Mouse (Mus musculus): ENCODE measurements around the gene Fgfr2. TPM values are rescaled to one million over a fixed set of nuclear protein-coding genes. Genes with fewer than 3 reads are reported as not detected.

Gene Fgfr2
- total RNA-seq, 1 experiment = 37.5 TPM

- Histone ChIP-seq H3K36me3 (ENCODE audit: control insufficient read depth, insufficient read depth, low read length, poor library complexity, severe bottlenecking) (no peaks in the 10 kb centered on the region), H3K9ac (ENCODE audit: insufficient read depth, low read depth, low read length, poor library complexity, severe bottlenecking) (no peak overlapping the region), H3K4me3 (ENCODE audit: insufficient read depth in 1 of 2, low read depth in 1 of 2, low read length in 2 of 2, poor library complexity in 1 of 2, severe bottlenecking in 1 of 2) (no peak overlapping the region), H3K27ac (ENCODE audit: insufficient read depth, low read depth, low read length, poor library complexity, severe bottlenecking) (no peak overlapping the region), H3K4me1 (ENCODE audit: control insufficient read depth in 2 of 2, insufficient read depth in 2 of 2, low read length in 2 of 2, poor library complexity in 1 of 2) (0 out of 4 replicates have a peak, but pooled peaks cover 0 to 2% of the 10 kb centered on the region in 2 experiments), H3K9me3 (ENCODE audit: control insufficient read depth, insufficient read depth, low read depth, low read length) (no peaks in the 10 kb centered on the region)
- TF ChIP-seq CHD2 (IDR thresholded peaks at IDR 0.05; ENCODE audit: low read depth, low read length) = no peak
- TF ChIP-seq MAFK (IDR thresholded peaks at IDR 0.05; ENCODE audit: insufficient read depth, low read depth, low read length) = no peak
- no peak for TF ChIP-seq ZNF384 (IDR thresholded peaks at IDR 0.05; ENCODE audit: low read depth, low read length)
- TF ChIP-seq ZC3H11A (IDR thresholded peaks at IDR 0.05; ENCODE audit: borderline replicate concordance, low read depth, low read length) = no peak
- TF ChIP-seq HCFC1 (IDR thresholded peaks at IDR 0.05; ENCODE audit: borderline replicate concordance, insufficient read depth, low read length) = no peak
- no peak for DNase-seq (ENCODE audit: low read depth, low spot score)
- in situ Hi-C loops (cut with MboI; ENCODE audit: low sequenced_read_pairs in 2 of 2, unreplicated experiment in 2 of 2) = no loop called here
These were observed 1453.8 kb downstream of the Fgfr2 start for GRCm38 (mm10) chr7:131669326-131669725.

DNA sequence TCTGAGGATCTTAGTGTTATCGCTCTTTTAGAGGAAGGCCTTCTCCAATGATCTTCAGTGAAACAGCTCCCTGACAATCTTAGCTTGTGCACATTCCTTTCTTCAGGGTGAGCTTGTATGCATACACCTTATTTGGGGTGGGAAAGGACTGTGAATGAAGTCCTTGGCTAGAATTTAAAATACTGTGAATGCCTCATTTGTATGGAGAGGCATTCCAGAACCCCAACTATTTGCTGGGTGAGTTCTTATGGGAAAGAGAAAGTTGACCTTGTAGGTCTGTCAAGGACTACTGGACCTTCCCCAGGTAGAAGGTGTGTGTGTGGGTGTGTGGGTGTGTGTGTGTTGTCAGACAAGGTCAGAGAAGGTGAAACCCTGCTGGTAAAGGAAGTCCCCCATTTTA lies 1462.4 kb downstream of the Fgfr2 start:
- no peaks in the 10 kb centered on the region for H3K9me3 ChIP-seq (ENCODE audit: control insufficient read depth, insufficient read depth, low read depth, low read length)
- H3K27ac ChIP-seq (ENCODE audit: insufficient read depth, low read depth, low read length, poor library complexity, severe bottlenecking) = peak overlapping the region; percentile 63
- in situ Hi-C loops (cut with MboI; ENCODE audit: low sequenced_read_pairs in 2 of 2, unreplicated experiment in 2 of 2) = no loop called here
- H3K36me3 ChIP-seq (ENCODE audit: control insufficient read depth, insufficient read depth, low read length, poor library complexity, severe bottlenecking) = no peaks in the 10 kb centered on the region
- H3K9ac ChIP-seq (ENCODE audit: insufficient read depth, low read depth, low read length, poor library complexity, severe bottlenecking) = no peak overlapping the region
- no peak overlapping the region for H3K4me3 ChIP-seq (ENCODE audit: insufficient read depth in 1 of 2, low read depth in 1 of 2, low read length in 2 of 2, poor library complexity in 1 of 2, severe bottlenecking in 1 of 2)
- peaks cover 5 to 7% of the 10 kb centered on the region in 2 experiments; a peak in 1 of 4 replicates for H3K4me1 ChIP-seq (ENCODE audit: control insufficient read depth in 2 of 2, insufficient read depth in 2 of 2, low read length in 2 of 2, poor library complexity in 1 of 2)
- TF ChIP-seq CHD2 (IDR thresholded peaks at IDR 0.05; ENCODE audit: low read depth, low read length) (0 out of 2 replicates have a peak, but pooled peaks have one; percentile 26), ZC3H11A (IDR thresholded peaks at IDR 0.05; ENCODE audit: borderline replicate concordance, low read depth, low read length) (no peak), ZNF384 (IDR thresholded peaks at IDR 0.05; ENCODE audit: low read depth, low read length) (no peak)
- DNase-seq (ENCODE audit: low read depth, low spot score) = no peak

- Histone ChIP-seq H3K4me3 (ENCODE audit: insufficient read depth in 1 of 2, low read depth in 1 of 2, low read length in 2 of 2, poor library complexity in 1 of 2, severe bottlenecking in 1 of 2) (no peak overlapping the region), H3K27ac (ENCODE audit: insufficient read depth, low read depth, low read length, poor library complexity, severe bottlenecking) (no peak overlapping the region), H3K36me3 (ENCODE audit: control insufficient read depth, insufficient read depth, low read length, poor library complexity, severe bottlenecking) (no peaks in the 10 kb centered on the region), H3K9me3 (ENCODE audit: control insufficient read depth, insufficient read depth, low read depth, low read length) (no peaks in the 10 kb centered on the region), H3K4me1 (ENCODE audit: control insufficient read depth in 2 of 2, insufficient read depth in 2 of 2, low read length in 2 of 2, poor library complexity in 1 of 2) (peaks cover 7 to 12% of the 10 kb centered on the region in 2 experiments; a peak in 1 of 4 replicates), H3K9ac (ENCODE audit: insufficient read depth, low read depth, low read length, poor library complexity, severe bottlenecking) (no peak overlapping the region)
- no peak for TF ChIP-seq ZC3H11A (IDR thresholded peaks at IDR 0.05; ENCODE audit: borderline replicate concordance, low read depth, low read length)
- no peak for TF ChIP-seq HCFC1 (IDR thresholded peaks at IDR 0.05; ENCODE audit: borderline replicate concordance, insufficient read depth, low read length)
- no peak for TF ChIP-seq CHD2 (IDR thresholded peaks at IDR 0.05; ENCODE audit: low read depth, low read length)
- no peak for TF ChIP-seq ZNF384 (IDR thresholded peaks at IDR 0.05; ENCODE audit: low read depth, low read length)
- no peak for TF ChIP-seq MAFK (IDR thresholded peaks at IDR 0.05; ENCODE audit: insufficient read depth, low read depth, low read length)
- in situ Hi-C loops (cut with MboI; ENCODE audit: low sequenced_read_pairs in 2 of 2, unreplicated experiment in 2 of 2) = no loop called here
- peak; percentile 47 for DNase-seq (ENCODE audit: low read depth, low spot score)
These were observed 1467.1 kb downstream of the Fgfr2 start for GRCm38 (mm10) chr7:131656017-131656416.

DNA sequence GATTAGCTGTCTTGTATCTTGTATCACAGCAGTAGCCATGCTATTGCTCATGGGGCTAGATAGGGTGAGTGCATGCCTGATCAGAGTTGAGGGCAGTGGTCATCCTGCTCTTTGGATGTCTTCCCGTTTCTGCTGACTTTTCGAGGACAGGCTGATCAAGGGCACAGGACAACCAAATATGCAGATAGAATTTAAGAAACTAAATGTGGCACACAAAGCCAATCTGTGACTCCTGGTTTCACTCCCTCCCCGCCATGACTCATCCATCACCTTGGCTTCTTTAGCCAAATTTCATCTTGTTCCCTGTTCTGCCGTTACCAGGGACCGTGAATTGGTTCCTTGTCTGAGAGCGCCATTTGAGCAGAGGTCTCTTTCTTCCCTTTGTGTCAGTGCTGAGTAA lies 1469.7 kb downstream of the Fgfr2 start:
- Histone ChIP-seq H3K36me3 (ENCODE audit: control insufficient read depth, insufficient read depth, low read length, poor library complexity, severe bottlenecking) (no peaks in the 10 kb centered on the region), H3K4me1 (ENCODE audit: control insufficient read depth in 2 of 2, insufficient read depth in 2 of 2, low read length in 2 of 2, poor library complexity in 1 of 2) (peaks cover 3 to 24% of the 10 kb centered on the region in 2 experiments; a peak in 2 of 4 replicates), H3K4me3 (ENCODE audit: insufficient read depth in 1 of 2, low read depth in 1 of 2, low read length in 2 of 2, poor library complexity in 1 of 2, severe bottlenecking in 1 of 2) (no peak overlapping the region), H3K9me3 (ENCODE audit: control insufficient read depth, insufficient read depth, low read depth, low read length) (no peaks in the 10 kb centered on the region), H3K27ac (ENCODE audit: insufficient read depth, low read depth, low read length, poor library complexity, severe bottlenecking) (no peak overlapping the region), H3K9ac (ENCODE audit: insufficient read depth, low read depth, low read length, poor library complexity, severe bottlenecking) (no peak overlapping the region)
- no peak for TF ChIP-seq HCFC1 (IDR thresholded peaks at IDR 0.05; ENCODE audit: borderline replicate concordance, insufficient read depth, low read length)
- TF ChIP-seq CHD2 (IDR thresholded peaks at IDR 0.05; ENCODE audit: low read depth, low read length) = no peak
- no peak for TF ChIP-seq ZNF384 (IDR thresholded peaks at IDR 0.05; ENCODE audit: low read depth, low read length)
- no peak for TF ChIP-seq ZC3H11A (IDR thresholded peaks at IDR 0.05; ENCODE audit: borderline replicate concordance, low read depth, low read length)
- no peak for TF ChIP-seq MAFK (IDR thresholded peaks at IDR 0.05; ENCODE audit: insufficient read depth, low read depth, low read length)
- in situ Hi-C loops (cut with MboI; ENCODE audit: low sequenced_read_pairs in 2 of 2, unreplicated experiment in 2 of 2) = no loop called here
- no peak for DNase-seq (ENCODE audit: low read depth, low spot score)
